Mouse (Mus musculus) cerebellum, postnatal 14 days (tissue): ENCODE results near the gene Tmcc1.

ENCODE experiments used
- DNase-seq, 2 experiments: peaks; one replicate each; pipeline ENCODE4 v3.0.0; 2021; ENCODE audit warnings: mixed read lengths in 2 of 2

Tmcc1 gene

DNA sequence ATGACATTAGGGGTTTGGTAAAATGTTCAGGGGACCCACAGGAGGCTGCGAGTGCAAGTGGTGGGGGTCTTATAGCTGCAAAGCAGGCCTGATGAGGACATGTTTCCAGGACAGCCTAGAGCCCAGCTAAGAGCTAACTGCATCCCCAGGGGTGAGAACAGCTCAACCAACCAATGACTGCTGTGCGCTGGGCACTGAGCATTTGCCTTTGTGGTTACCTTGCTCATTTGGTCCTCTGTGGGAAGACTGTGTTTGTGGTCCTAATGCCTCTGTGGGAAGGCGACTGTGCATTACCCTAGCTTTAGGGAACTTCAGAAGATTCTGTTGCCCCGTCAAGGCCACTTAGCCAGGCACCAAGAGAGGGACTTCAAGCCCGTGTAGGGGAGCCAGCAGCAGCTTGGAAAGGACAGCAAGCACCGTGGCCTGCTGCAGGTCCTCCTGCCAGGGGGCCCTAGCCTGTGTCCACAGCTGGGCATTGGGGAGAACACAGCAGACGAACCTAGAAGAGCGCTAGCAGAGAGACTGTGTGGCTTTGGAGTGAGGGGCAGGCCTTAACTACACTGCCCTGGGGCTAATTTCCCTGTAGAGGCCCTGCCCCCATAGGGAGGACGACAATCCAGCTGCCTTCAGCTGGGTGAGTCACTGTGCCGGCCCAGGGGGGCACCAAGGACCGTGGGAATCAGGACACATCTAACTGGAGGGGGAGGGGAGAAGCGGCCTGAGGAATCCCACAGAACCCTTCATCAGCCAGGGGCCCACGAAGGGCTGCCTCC, 202.0 kb downstream of the Tmcc1 start:
- no peak for DNase-seq

DNA sequence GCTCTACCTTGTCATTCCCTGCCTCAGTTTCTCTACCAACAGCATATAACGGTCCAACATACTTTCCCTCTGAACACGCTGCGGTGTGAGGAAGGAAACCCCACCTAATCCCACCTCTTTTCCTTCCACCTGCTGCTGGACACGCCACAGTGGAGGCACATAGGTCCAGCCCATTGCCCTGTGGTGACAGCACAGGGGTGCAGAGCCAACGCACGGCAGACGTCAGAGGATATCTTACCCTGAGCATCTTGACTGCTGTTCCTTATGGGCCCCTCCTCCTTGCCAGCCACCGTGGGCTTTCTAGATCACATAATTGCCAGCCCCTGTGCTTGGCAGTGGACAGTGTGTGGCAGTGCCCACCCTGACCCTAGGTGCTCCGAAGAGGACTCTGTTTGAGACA, 202.8 kb downstream of the Tmcc1 start:
- DNase-seq: no peak

DNA sequence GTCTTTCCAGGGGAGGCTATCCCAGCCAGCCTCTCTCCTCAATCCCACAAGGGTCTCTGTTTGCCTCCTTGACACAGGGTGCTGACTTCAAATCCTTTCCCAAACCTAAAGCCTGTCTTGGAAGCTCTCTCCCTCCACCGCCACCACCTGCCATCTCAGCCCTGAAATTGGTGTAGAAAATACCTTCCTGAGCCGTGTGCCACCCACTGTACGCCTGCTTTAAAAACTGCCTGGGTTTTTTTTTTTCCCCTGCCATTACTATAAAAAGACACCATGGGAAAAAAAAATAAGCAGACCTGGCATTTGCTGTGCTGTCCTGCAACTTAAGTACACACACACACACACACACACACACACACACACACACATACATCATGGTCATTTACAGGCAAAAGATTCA, 203.2 kb downstream of the Tmcc1 start:
- DNase-seq: no peak

DNA sequence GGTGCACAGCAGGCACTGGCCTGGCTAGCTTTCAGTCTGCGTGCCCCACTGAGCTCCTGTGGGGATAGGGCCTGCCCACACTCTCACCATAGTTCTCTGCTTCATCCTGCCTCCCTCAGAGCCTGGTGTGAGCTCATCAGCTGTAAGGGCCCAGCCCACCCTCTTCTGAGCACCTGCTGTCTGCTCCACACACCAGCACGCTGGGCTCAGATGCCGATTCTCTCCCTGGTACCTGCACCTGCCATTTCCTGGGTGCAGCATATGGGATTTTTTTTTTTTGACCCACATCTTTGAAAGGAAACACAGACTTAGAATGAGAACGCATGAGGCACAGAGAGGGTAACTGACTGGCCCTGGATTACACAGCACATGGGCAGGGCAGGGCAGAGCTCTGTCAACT, 203.7 kb downstream of the Tmcc1 start:
- no peak for DNase-seq

DNA sequence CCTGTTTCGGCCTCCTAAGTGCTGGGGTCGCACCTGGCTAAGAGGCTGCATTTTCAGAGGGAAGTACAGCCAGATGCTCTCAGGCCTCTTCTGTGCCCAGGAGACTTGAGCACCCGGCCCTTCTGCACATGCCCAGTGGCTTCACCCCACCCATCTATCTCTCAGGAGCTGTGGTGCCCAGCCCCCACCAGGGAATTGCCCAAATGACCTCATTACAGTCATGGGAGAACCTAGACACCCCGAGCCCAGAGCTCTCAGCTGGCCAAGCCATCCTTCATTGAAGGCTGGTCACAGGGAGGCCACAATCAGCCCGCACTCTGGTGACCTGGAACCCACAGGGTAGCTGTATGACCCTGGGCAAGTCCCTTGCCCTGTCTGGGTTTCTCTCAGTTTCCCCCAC, 204.3 kb downstream of the Tmcc1 start:
- DNase-seq: no peak

DNA sequence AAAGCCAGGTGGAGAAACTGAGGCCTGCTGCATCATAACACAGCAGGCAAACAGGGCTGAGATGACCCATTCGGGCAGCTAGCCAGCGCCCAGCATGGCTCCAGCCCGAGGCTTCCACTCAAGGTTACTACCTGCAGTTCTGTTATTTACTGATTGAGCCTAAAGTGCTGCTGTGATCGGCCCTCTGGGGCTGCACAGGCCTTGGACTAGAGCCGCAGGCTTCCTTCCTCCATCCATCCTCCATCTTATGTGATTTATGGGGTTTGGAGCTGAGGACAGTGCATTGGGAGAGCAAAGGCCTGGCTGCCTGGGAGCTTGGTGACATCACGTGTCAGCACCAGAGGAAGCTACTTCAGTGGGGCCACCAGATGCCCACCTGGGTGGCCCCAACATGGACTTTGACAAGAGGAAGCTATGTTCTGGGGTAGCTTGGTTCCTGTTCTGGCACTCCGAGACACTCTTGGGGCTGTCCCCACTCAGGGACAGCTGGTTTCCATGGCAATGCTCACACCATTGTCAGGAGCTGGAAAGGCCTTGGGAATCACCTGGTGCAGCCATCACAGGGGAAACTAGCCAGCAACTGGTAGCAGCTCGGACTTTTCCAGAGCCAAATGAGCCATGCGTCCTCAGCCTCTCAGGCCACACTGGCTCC, 206.1 kb downstream of the Tmcc1 start:
- DNase-seq: peak; percentile 35 to 41

DNA sequence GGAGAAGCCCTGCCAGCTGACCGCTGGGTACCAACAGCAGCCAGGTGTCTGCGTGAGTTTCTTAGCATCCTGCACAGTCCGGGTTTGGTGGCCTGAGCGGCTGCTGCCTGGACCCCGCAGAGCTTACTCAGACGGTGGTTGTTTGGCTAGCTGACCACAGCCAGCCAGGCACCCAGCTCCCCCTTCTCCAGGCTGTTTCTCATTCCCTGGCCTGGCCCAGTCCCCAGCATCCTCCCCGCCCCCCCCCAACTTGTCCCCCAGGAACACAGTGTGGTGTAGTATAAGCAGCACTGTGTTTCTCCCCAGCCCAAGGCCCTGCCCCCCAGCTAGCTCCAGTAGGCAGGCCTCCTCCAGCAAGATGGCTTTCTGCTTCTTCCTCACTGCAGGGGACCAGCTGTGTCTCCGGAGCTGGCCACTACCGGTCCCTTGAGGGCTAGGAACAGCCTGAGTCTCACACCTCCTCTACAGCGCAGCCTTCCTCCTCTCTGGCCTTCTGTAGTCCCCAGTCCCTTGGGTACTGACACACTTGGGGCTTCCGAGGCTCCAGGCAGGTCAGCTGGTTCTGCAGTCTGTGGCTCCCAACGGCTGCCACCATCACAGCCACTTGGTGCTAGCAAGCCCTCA, 206.7 kb downstream of the Tmcc1 start:
- no peak for DNase-seq

DNA sequence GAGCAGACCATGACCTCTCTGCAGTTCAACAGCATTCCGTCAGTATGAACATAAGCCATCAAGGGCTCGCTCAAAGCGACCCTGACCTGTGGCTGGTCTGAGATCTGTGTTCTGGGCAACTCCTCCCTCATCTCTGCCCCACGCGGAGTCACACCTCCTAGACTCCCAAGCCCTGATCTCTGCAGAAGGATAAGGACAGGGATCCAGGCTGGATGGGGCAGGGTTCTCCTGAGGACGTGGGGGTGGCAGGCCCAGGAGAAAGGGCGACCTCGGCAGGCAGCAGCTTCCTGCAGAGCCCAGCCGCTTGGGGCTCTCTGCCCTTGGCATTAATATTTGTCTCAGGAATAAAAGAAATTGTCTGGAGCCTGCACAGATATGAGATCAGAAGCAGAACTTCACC, 207.7 kb downstream of the Tmcc1 start:
- no peak for DNase-seq

DNA sequence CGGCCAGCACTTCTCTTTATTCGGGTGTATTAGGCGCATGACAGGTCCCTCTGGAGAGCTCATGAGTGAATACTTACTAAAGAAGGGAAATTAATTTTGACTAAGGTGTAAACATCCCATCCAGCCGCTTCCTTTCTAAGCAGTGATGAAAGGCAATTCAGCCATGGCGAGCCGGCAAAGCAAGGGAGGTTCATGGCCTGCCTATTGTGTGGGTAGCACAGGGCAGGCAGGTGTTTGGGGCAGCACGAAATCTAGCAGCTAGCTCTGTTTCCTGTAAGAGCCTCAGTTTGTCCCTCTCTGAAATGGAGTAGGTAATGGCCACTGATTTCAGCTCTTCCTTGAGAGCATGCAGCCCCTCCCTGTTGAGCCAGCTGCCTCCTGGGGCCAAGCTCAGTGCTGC, 208.7 kb downstream of the Tmcc1 start:
- DNase-seq: no peak

DNA sequence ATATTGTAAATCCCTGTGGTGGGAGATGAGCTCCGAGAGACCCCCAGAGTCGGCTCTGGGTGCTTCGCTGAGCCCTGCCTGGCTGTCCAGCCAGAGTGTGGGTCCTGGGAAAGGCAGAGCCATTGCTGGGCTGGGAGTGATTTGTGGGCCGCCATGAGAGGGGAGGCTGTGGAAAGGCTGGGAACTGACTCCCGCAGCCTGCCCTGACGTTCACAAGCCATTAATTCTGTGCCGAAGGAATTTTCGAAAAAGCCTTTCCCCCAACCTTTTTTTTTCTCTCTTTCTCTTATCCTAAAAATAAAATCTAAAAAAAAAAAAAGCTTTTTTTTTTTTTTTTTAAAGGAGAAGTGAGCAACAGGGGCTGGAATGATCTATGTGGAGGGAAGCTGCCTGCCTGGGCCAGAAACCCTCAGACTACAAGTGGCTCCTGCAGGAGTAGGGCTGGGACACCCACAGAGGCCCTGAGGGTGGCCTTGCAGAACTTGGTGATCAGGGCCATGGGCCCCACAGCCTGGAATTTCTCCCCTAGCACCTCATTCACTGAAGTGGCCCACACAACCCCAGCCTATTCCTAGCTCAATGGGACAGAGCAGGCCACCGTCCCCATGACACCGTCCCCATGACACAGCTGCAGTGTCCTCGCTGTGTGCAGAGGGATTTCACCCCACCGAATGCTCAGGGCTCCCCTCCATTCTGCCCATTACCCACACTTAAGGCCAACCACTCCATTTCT, 209.8 kb downstream of the Tmcc1 start:
- DNase-seq: no peak

DNA sequence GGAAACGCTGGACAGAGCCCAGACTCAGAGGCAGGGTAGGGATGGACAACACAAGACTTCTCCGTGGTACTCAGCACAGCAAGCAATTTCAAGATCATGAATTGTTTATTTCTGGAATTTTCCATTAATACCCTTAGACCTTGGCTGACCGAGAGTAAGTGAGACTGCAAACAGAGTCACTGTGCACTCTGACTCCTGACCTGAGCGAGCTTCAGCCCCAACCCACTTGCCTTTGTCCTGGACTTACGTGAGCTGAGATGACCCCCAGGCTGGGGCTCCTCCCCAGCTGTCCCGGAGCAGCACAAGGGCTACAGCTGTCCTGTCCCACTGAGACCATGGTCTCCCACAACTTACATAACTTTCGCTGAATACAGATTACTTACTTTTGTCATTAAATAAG, 210.4 kb downstream of the Tmcc1 start:
- no peak for DNase-seq

DNA sequence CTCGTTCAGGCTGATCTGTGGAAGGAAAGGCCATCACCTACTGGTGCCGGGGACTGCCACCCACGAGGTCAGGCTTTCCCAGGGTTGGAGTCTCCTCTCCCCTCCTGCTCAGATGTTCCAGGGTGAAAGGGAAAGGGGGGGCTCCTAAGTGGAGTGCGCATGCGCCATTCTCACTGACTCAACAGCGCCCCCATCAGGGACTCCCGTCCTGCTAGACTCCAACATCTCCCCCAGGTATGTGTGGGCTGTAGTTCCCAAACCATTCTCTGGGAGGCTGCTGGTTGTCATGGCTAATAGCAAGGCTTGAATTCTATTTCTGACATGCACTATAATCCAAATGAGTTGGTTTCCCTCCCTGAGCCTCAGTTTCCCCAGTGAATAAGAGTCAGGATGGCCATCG, 214.7 kb downstream of the Tmcc1 start:
- DNase-seq: peak in 1 of 2 experiments; percentile 68

DNA sequence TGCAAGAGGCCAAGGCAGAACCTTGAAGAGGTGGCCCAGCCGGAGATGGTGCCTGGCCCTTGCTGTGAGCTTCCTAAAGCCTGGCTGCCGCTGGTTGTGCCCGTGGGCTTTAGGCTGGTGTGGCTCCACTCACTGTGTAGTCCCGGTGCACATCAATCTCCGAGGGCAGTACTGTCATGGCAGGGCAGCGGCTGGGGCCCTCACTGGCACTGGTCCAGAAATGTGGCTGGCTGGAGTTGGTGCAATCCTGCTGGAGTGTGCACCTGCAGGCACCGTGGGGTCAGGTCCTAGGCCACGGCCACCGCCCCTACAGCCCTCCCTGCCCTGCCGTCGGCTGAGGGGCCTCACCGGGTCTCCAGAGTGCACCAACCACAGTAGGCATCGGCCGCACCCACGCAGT, 215.5 kb downstream of the Tmcc1 start:
- no peak for DNase-seq

DNA sequence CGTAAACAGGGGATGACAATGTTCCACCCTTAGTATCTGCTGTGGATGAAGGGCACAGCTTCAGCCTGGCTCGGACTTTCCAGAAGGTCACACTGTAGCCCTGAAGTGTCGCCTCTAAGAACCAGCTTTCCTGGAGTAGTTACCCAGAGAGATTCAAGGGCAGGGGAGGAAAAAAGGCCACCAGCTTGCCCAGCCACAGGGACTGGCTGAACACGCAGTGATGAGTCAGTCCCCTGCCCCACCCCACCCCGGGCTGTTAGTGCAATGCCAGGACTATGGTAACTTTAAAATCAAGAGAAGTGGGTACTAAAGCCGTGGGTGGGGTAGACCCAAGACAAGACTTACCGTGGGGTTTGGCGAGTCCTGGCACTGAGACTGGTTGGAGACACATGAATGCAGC, 217.7 kb downstream of the Tmcc1 start:
- DNase-seq: no peak

DNA sequence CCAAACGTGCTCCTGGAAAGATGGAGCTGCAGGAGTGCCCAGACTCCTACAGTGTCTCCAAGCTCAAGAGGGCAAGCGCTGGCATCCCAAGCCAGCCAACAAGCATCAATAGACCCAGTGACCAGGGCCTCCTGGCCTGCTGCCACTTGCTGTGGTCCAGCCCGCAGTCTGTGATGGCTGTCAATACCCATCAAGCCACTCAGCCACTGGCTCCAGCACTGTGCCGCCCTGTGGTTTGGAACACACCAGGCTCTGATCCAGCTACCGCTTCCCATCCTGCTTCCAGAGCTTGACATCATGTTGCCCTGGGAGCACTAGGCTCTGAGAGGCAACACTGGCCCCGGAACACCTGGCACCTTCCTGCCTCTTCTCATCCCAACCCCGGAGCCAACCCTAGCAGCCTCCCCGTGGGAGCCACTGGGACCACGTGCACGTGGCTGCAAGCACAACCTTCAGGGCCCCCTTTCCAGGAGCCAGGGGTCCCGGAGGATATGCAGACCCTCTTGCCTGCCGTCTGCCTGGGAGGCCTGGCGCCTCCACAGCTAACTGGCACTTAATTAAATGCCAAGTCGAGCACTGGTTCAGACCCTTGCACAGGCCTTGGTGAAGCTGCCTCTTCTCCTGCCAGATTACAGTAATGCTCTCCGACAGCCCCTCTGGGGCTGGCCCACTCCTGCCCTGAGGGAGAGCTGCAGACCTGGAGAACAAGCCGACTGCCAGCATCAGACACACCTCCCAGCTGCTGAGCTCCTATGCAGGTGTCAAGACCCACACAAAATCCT, 219.2 kb downstream of the Tmcc1 start:
- DNase-seq: peak in 1 of 2 experiments; percentile 69

DNA sequence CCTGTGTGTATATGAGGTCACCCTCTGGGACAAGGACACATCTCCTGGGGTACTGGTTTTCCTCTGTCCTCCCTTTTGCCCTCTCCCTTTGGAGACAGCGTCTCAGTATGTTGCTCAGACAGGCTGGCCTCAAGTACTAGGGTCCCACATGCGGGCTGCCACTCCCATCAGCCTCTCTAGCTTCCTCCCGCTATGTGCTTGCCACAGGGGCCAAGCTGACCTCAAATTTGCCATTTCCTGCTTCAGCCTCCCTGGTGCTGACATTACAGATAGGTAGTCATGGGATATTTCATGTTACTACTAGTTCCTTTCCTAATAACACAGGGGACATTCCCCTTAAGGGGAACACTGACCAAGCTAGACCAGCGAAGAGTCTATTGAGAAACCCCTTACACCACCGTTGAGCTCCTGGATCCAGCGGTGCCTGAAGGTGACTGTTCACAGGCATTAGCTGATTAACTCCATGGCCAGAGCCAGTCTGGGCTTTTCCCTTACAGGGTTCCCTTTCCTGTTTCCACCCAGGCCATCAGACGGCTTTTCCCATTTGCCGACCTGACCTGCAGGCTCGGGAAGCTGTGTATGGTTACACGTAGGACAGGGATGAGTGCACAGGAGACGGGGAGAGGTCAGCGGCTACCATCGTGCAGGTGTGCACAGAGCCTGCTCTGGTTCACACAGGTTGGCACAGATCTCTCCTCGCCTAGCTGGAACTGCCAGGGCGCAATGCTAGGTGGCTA, 220.0 kb downstream of the Tmcc1 start:
- no peak for DNase-seq

DNA sequence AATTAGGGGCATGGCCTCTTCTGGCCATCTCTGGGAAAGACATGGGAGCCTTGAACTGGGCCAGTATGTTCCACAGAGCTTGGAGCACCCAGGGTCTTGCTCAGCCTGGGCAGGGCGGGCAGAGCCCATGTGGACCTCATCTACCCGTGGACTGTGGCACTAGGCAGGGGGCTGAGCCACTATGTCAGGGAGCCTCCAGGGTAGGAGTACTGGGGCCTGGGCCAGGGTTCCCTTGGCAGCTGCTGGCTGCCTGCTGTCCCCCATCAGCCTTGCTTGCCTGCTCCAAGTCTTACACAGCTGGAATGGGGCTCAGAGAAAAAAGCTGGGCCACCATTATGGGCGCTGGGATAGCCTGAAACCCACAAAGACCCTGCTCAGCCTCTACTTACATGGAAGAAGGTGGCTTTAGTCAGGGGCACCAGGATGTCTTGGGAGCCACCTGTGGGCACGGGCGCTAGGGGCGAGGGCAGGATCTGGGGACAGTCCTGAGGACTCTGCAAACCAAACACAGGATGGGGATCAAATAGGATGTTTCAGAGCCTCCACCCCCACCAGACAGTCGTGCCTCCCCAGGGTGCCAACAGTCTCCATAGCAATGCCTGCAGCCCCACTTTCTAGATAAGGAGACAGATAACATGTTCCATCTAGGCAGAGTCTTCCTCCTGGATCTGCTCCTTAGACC, 221.1 kb downstream of the Tmcc1 start:
- no peak for DNase-seq

DNA sequence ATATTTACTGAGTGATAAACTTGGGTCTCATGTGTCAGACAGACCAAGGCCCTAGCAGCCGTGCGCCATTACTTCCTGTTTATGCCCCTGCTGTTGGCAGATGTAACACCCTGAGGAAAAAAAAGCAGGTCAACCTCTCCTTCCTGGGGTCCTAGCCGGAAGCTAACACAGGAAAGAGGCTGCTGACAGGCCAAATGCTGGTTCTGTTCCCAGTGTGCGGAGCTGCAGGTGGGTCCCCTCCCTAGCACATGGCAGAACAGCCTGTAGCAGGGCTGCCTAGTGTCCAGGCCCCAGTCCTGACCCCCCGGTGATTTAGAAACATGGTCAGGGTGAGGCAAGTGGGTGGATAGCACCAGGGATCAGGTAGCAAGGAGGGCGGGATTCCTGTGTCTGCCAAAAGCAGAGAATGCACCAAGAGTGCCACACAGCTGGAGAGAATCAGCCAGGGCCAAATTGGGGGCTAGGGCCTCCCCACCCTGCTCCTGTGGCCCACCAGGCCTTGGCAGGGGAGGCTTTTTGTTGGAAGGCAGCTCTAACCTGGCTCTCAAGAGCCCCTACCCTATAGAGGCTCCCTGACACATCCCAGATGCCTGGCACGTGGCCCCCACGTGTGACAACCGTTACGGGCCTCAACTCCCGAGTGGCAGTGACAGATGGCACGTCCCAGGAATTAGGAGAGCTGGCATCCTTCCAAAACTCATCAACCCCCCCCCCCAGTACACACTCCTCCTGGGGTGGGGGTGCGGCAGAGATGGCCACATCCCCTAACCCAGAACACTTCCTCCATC, 221.8 kb downstream of the Tmcc1 start:
- no peak for DNase-seq

DNA sequence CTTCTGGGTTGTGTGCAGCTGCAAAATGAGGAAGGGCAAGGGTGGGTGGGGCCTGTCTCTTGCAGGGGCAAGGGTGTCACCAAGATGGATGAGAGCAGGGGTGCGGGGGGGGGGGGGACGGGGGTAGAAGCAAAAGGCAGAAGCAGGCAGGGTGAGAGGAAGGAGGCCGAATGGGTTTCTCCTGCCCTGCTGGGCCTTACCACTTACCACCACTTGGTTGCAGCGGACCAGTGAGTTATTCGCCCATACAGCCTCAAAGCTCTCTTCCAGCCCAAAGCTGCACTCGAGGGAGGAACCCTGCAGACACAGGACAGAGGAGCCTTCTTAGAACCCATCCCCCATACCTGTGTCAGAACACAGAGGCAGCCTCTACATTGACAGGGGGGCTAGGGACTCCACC, 223.3 kb downstream of the Tmcc1 start:
- DNase-seq: no peak

DNA sequence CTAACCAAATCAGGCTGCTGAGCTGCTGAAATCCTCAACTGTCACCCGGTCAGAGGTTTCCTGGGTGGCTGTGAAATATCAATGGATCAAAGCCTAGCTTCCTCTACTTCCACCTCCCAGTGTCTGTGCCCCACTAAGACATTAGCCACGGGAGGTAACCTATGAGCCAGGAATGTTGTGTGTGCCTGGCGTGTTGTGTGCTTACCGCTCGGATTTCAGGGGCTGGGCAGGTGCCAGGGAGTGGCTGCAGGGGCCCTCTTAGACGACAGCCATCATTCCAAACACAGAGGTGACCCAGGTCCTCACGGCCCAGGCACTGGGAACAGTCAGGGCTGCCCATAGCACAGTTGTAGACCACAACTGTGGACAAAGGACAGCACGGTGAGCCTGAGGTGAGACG, 224.2 kb downstream of the Tmcc1 start:
- peak; percentile 62 to 70 for DNase-seq

DNA sequence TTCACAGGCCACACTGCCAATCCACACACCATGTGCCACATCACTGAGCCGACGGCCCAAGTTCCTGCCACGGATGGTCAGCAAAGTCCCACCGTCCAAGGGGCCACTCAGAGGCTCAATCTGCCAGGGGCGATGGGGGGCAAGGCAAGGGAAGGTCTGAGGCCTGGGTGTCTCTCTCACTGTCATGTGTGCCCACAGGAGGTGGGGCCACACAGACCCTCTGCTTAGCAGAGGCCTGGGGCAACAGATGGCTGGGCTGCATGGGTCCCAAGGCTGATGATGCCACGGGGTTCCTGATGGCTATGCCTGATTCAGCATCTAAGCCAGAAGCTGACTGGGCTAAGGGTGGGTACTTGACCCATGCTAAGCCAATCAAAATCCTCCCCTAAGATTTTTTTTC, 224.6 kb downstream of the Tmcc1 start:
- DNase-seq: peak; percentile 62 to 68
